Mouse (Mus musculus): Measurements from ENCODE around the gene Gbx1. TPM values are rescaled to one million over a fixed set of nuclear protein-coding genes. Genes with fewer than 3 reads are reported as not detected.
A peak's percentile ranks its signal among the peaks of the same experiment; 100 is the strongest.

The Gbx1 gene
- total and polyA plus RNA-seq, 3 experiments: 0.08 to 0.49 TPM; not detected in 1

DNA sequence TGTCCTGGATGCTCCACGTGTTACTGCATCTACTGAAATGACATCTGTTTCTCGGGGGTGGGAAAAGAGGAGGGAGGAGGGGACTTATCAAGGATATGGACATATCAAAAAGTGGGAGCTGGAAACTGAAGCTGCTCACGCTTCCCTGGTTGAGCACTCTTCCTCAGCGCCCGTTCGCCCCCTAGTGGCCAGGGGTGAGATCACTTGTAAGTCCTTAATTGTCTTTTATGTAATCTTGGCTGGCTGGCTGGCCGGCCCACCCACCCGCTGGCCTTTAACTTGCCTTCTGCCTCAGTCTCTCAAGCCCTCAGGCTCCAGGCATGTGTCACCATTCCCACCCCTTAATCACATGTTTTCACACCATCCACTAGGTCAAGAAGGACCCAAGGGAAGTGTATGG is 40.9 kb downstream of the Gbx1 start:
- H3K79me2 ChIP-seq (ENCODE audit: control insufficient read depth, insufficient read depth, low read length, poor library complexity): no peaks in the 10 kb centered on the region
- TF ChIP-seq RAD21 (IDR thresholded peaks at IDR 0.05; ENCODE audit: low read depth, low read length) (peak; percentile 61), UBTF (IDR thresholded peaks at IDR 0.05; ENCODE audit: borderline replicate concordance, insufficient read depth, low read depth, low read length) (no peak), ZMIZ1 (IDR thresholded peaks at IDR 0.05; ENCODE audit: low read depth, low read length) (no peak), ZNF384 (IDR thresholded peaks at IDR 0.05; ENCODE audit: low read depth, low read length) (no peak), MEF2A (IDR thresholded peaks at IDR 0.05; ENCODE audit: extremely low read depth, insufficient replicate concordance, low read depth, low read length, poor library complexity, severe bottlenecking) (no peak), RCOR1 (IDR thresholded peaks at IDR 0.05; ENCODE audit: low read depth, low read length) (no peak), GATA1 (IDR thresholded peaks at IDR 0.05; ENCODE audit: low read depth, low read length) (no peak), HCFC1 (IDR thresholded peaks at IDR 0.05; ENCODE audit: low read depth, low read length) (0 out of 2 replicates have a peak, but pooled peaks have one; percentile 3), CHD1 (IDR thresholded peaks at IDR 0.05; ENCODE audit: low read depth, low read length) (no peak), TBP (IDR thresholded peaks at IDR 0.05; ENCODE audit: low read depth, low read length) (no peak), EP300 (IDR thresholded peaks at IDR 0.05; ENCODE audit: low read depth in 1 of 2, low read length in 2 of 2) (no peak), BHLHE40 (IDR thresholded peaks at IDR 0.05; ENCODE audit: borderline replicate concordance, low read depth, low read length) (no peak), MAFK (IDR thresholded peaks at IDR 0.05; ENCODE audit: borderline replicate concordance, low read depth, low read length) (no peak), POLR2A (IDR thresholded peaks at IDR 0.05; ENCODE audit: control insufficient read depth in 1 of 2, insufficient read depth in 1 of 2, low read depth in 1 of 2, low read length in 2 of 2, poor library complexity in 1 of 2) (no peak; a peak in 1 of 4 replicates), SIN3A (IDR thresholded peaks at IDR 0.05; ENCODE audit: low read length) (no peak), POLR2AphosphoS2 (IDR thresholded peaks at IDR 0.05; ENCODE audit: low read length) (no peak), USF2 (IDR thresholded peaks at IDR 0.05; ENCODE audit: borderline replicate concordance in 1 of 2, insufficient read depth in 1 of 2, low read depth in 1 of 2, low read length in 2 of 2) (no peak), ZKSCAN1 (IDR thresholded peaks at IDR 0.05; ENCODE audit: low read depth, low read length) (no peak), MAZ (IDR thresholded peaks at IDR 0.05; ENCODE audit: low read depth, low read length) (no peak), MAX (IDR thresholded peaks at IDR 0.05; ENCODE audit: low read length) (no peak), TCF12 (IDR thresholded peaks at IDR 0.05; ENCODE audit: low read depth, low read length) (no peak), KAT2A (conservative IDR thresholded peaks at IDR 0.05; ENCODE audit: low read depth, low read length) (no peak), SMC3 (IDR thresholded peaks at IDR 0.05; ENCODE audit: low read depth, low read length) (peak; percentile 60), NELFE (IDR thresholded peaks at IDR 0.05; ENCODE audit: low read depth, low read length) (no peak), ETS1 (IDR thresholded peaks at IDR 0.05; ENCODE audit: low read depth, low read length) (no peak), ZC3H11A (IDR thresholded peaks at IDR 0.05; ENCODE audit: low read depth, low read length) (peak; percentile 31; the same call in 1 of the 2 replicates), ELF1 (IDR thresholded peaks at IDR 0.05; ENCODE audit: low read depth, low read length) (0 out of 2 replicates have a peak, but pooled peaks have one; percentile 37), MXI1 (IDR thresholded peaks at IDR 0.05; ENCODE audit: low read depth, low read length) (no peak), POLR2AphosphoS5 (IDR thresholded peaks at IDR 0.05; ENCODE audit: borderline replicate concordance, low read depth, low read length) (no peak), TAL1 (IDR thresholded peaks at IDR 0.05; ENCODE audit: low read length) (no peak), MYC (IDR thresholded peaks at IDR 0.05; ENCODE audit: low read depth, low read length) (no peak), CTCF (IDR thresholded peaks at IDR 0.05 in 2 of 3, conservative IDR thresholded peaks at IDR 0.05 in 1 of 3; ENCODE audit: control insufficient read depth in 1 of 3, insufficient read depth in 1 of 3, low read depth in 2 of 3, low read length in 3 of 3, poor library complexity in 1 of 3, severe bottlenecking in 1 of 3) (peak; percentile 85 to 94 (median 87)), USF1 (IDR thresholded peaks at IDR 0.05; ENCODE audit: low read depth, low read length) (no peak), CHD2 (IDR thresholded peaks at IDR 0.05; ENCODE audit: low read length) (no peak)
- H3K9ac ChIP-seq (ENCODE audit: control insufficient read depth, low read depth, low read length, poor library complexity, severe bottlenecking): no peak overlapping the region
- no peaks in the 10 kb centered on the region for H3K9me3 ChIP-seq (replicated peaks; ENCODE audit: insufficient read depth, low read length)
- no peak overlapping the region for H3K4me3 ChIP-seq (ENCODE audit: control insufficient read depth in 1 of 2, insufficient read depth in 1 of 2, low read depth in 2 of 2, low read length in 2 of 2)
- peak; percentile 90 for DNase-seq (ENCODE audit: low read depth, low spot score)
- H3K4me1 ChIP-seq (ENCODE audit: control insufficient read depth in 1 of 2, insufficient read depth in 2 of 2, low read length in 2 of 2): no peaks in the 10 kb centered on the region
- peaks cover 0 to 22% of the 10 kb centered on the region in 2 experiments; a peak in 2 of 4 replicates for H3K36me3 ChIP-seq (ENCODE audit: control insufficient read depth in 1 of 2, insufficient read depth in 2 of 2, low read length in 2 of 2)
- H3K27ac ChIP-seq (ENCODE audit: control insufficient read depth, low read depth, low read length): no peak overlapping the region
- no peaks in the 10 kb centered on the region for H3K27me3 ChIP-seq (ENCODE audit: control insufficient read depth in 1 of 2, insufficient read depth in 2 of 2, low read length in 2 of 2)

Data from MEL (cell line).